Mouse (Mus musculus) cerebellum, postnatal 4 days (tissue): ENCODE measurements around the gene Ppp1r3d.

ENCODE experiments used
- DNase-seq, 2 experiments: peaks; one replicate each; pipeline ENCODE4 v3.0.0; 2022; ENCODE audit warnings: low spot score in 2 of 2, mixed read lengths in 1 of 2

The Ppp1r3d gene

GRCm38 (mm10) chr2:178413481-178414260 is 601 bp downstream of the Ppp1r3d start:
- peak in 1 of 2 experiments; percentile 34 for DNase-seq

- DNase-seq, result no peak
Observed at GRCm38 (mm10) chr2:178413081-178413480, 1.2 kb downstream of the Ppp1r3d start.

GRCm38 (mm10) chr2:178412598-178412997 is 1.7 kb downstream of the Ppp1r3d start:
- no peak for DNase-seq

GRCm38 (mm10) chr2:178410286-178410685 is 4.0 kb downstream of the Ppp1r3d start:
- DNase-seq, result no peak

- no peak for DNase-seq
Observed at GRCm38 (mm10) chr2:178409024-178409423, 5.2 kb downstream of the Ppp1r3d start.

- no peak for DNase-seq
Observed at GRCm38 (mm10) chr2:178407053-178407815, 7.0 kb downstream of the Ppp1r3d start, which contains the start of gene Sycp2. Sycp2 (minus strand) TSS chr2:178407685.
